Mouse (Mus musculus) heart, embryonic 11.5 days (tissue): ENCODE measurements around the gene Kcne2. TPM values are rescaled to one million over a fixed set of nuclear protein-coding genes. Genes with fewer than 3 reads are reported as not detected.
A peak's percentile ranks its signal among the peaks of the same experiment; 100 is the strongest.

ENCODE experiments used
- ATAC-seq: fragments of 200-750 bp; cut with Nextera tagmentation; replicated peaks from 2 replicates; pipeline ENCODE4 v1.8.0; 2017; ENCODE audit warnings: moderate library complexity; ENCODE audit not compliant: insufficient number of reproducible peaks, low FRiP score, low TSS enrichment
- H3K27ac ChIP-seq: fragments of 300-500 bp; sonication (generic); 2 replicates; pipeline ENCODE4 v1.5.1; 2014; ENCODE audit warnings: mild to moderate bottlenecking, low read depth, low read length
- H3K27me3 ChIP-seq: fragments of 300-500 bp; sonication (generic); 2 replicates; pipeline ENCODE4 v1.6.1; 2014; ENCODE audit warnings: mild to moderate bottlenecking, low read length, mixed read lengths; ENCODE audit not compliant: control insufficient read depth, insufficient read depth
- H3K36me3 ChIP-seq: fragments of 300-500 bp; sonication (generic); 2 replicates; pipeline ENCODE4 v1.6.1; 2014; ENCODE audit warnings: mild to moderate bottlenecking, low read length, moderate library complexity, mixed read lengths; ENCODE audit not compliant: control insufficient read depth, insufficient read depth
- H3K4me1 ChIP-seq: fragments of 300-500 bp; sonication (generic); 2 replicates; pipeline ENCODE4 v1.6.1; 2014; ENCODE audit warnings: low read length; ENCODE audit not compliant: control insufficient read depth, insufficient read depth
- H3K4me2 ChIP-seq: fragments of 300-500 bp; sonication (generic); 2 replicates; pipeline ENCODE4 v1.6.1; 2014; ENCODE audit warnings: mild to moderate bottlenecking, moderate library complexity
- H3K4me3 ChIP-seq: fragments of 300-500 bp; sonication (generic); 2 replicates; pipeline ENCODE4 v1.5.1; 2014; ENCODE audit warnings: low read depth, low read length
- H3K9ac ChIP-seq: fragments of 300-500 bp; sonication (generic); 2 replicates; pipeline ENCODE4 v1.6.1; 2014; ENCODE audit warnings: mild to moderate bottlenecking, low read depth, low read length, moderate library complexity
- H3K9me3 ChIP-seq: fragments of 300-500 bp; sonication (generic); replicated peaks from 2 replicates; pipeline ENCODE4 v1.6.1; 2016; ENCODE audit warnings: low read length; ENCODE audit not compliant: control insufficient read depth
- WGBS: fragments of 180-500 bp; shearing (Covaris S2); extraction: QIAGEN DNeasy Blood & Tissue Kit; methylation state at CpG from one replicate; pipeline ENCODE4 v1.1.7; 2014; ENCODE audit not compliant: insufficient replicate concordance; 5-methylcytosine and 5-hydroxymethylcytosine counted together
- polyA plus RNA-seq: library from polyadenylated mRNA; unstranded; fragments of >200 nt; fragmentation: Nextera tagmentation; extraction: Ambion mirVana; gene quantifications from 2 replicates; pipeline ENCODE4 v1.2.1, GENCODE M21; 2014

Gene Kcne2
- polyA plus RNA-seq, 1 experiment from 2014 or later: 1.8 TPM

DNA sequence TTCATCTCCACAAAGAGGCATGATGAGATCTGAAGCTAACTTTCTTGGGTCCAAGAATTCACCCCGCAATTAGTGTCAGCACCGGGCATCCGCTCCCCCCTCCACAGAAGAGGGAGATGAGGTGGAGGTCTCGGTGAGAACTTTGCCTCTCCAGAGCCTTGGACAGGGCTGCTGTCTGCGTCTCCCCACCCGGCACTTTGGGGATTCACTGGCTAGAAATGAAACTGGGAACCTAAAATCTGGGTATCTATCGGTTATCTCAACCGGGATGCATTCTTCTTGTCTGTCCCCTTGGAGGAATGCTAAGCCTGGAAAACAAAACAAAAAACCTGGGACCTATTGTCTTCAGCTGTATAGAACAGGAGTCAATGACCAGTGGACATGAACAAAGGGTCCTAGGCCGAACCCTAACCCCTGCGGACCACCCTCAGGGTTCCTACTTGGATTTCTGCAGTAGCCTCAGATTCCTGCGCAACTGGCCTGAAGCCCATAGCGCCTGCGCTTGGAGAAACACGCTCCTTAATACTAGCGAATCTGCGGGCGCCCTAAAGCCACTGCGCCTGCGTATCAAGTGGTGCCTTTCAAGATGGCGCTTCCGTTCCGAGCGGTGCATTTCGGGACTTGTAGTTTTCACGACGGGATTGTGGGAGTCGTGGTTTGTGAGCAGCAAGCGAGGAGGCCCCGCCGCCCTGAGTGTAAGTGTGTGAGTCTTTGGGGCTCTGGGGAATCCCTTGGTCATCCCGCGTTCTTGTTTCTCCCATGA lies 8.6 kb downstream of the Kcne2 start, which contains the start of gene Smim11:
Gene Smim11 (plus strand): TSS at position 638 of the 763 bp plus-strand sequence.
- Histone ChIP-seq H3K9me3 (no peaks in the 10 kb centered on the region), H3K4me2 (peak within 1 kb of the TSS; percentile 90), H3K36me3 (no peaks in the 10 kb centered on the region), H3K27me3 (no peaks in the 10 kb centered on the region), H3K27ac (peak within 1 kb of the TSS; percentile 80), H3K9ac (peak within 1 kb of the TSS; percentile 90), H3K4me1 (peaks cover 14% of the 10 kb centered on the region), H3K4me3 (peak within 1 kb of the TSS; percentile 72)
- peak; percentile 83 for ATAC-seq
- WGBS: 8% methylated on average over 32 of the region's 32 CpGs

DNA sequence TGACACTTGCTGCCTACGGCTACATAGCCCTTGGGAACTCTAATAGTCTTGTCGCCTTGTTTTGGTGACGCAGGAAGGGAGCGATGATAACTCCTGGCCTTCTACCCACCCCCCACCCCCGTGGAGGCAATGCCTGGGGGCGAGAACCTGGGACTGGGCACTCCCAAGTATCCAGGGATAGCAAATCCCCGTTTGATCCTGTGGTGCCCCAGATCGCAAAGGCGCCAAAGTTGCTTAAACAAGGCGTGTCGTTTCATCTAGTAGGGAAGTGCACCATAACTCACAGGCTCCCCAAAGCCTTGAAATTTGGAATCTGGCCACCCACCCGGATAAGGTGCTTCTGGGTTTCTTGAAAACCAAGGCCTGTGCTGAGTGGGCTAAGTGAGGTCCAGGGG lies 9.2 kb downstream of the Kcne2 start:
- Histone ChIP-seq H3K36me3 (0 out of 2 replicates have a peak, but pooled peaks cover 3% of the 10 kb centered on the region), H3K9me3 (no peaks in the 10 kb centered on the region), H3K4me2 (peak overlapping the region; percentile 90), H3K4me1 (peaks cover 14% of the 10 kb centered on the region), H3K4me3 (peak overlapping the region; percentile 72), H3K27me3 (no peaks in the 10 kb centered on the region), H3K9ac (peak overlapping the region; percentile 90), H3K27ac (peak overlapping the region; percentile 73)
- ATAC-seq: peak; percentile 55
- WGBS: 1% methylated on average over 12 of the region's 12 CpGs

GRCm38 (mm10) chr16:92301989-92302388 lies 9.8 kb downstream of the Kcne2 start:
- Histone ChIP-seq H3K4me1 (peaks cover 14% of the 10 kb centered on the region), H3K4me3 (peak overlapping the region; percentile 72), H3K9me3 (no peaks in the 10 kb centered on the region), H3K36me3 (peaks cover 5% of the 10 kb centered on the region; the same call in 1 of the 2 replicates), H3K27me3 (no peaks in the 10 kb centered on the region), H3K9ac (peak overlapping the region; percentile 90), H3K27ac (peak overlapping the region; percentile 73), H3K4me2 (peak overlapping the region; percentile 90)
- ATAC-seq: no peak
- WGBS: 35% methylated on average over 5 of the region's 5 CpGs

GRCm38 (mm10) chr16:92302506-92302905 lies 10.3 kb downstream of the Kcne2 start:
- H3K36me3 ChIP-seq: peaks cover 9% of the 10 kb centered on the region
- no peaks in the 10 kb centered on the region for H3K27me3 ChIP-seq
- H3K4me2 ChIP-seq: peak overlapping the region; percentile 90
- no peak overlapping the region for H3K9ac ChIP-seq
- H3K27ac ChIP-seq: 0 out of 2 replicates have a peak overlapping the region, but pooled peaks have one; percentile 73
- peaks cover 14% of the 10 kb centered on the region for H3K4me1 ChIP-seq
- H3K9me3 ChIP-seq: no peaks in the 10 kb centered on the region
- WGBS: 36% methylated on average over 5 of the region's 5 CpGs
- peak overlapping the region; percentile 72; the same call in 1 of the 2 replicates for H3K4me3 ChIP-seq
- ATAC-seq: no peak

- WGBS: 83% methylated on average over 2 of the region's 2 CpGs
These were observed 13.3 kb downstream of the Kcne2 start for GRCm38 (mm10) chr16:92305519-92305918.

DNA sequence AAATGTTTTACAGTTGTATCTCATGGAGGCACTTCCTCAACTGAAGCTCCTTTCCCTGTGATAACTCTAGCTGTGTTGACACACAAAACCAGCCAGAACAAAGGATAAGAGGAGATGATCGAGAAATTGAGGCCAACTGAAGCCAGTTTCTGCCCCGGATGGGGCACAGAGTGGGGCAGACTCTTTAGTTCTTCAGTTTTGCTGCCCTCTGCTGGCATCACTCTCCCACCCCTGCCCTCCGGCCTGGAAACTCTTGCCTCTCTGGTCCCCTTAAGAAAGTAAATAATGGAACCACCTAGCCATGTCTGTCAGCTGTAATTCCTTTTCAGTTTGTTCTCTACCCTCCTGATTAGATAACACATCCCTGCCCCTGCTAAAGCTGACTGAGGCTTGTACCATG lies 15.8 kb downstream of the Kcne2 start:
- ATAC-seq: no peak
- H3K9ac ChIP-seq: no peak overlapping the region
- H3K4me2 ChIP-seq: no peak overlapping the region
- H3K27ac ChIP-seq: no peak overlapping the region
- H3K27me3 ChIP-seq: no peaks in the 10 kb centered on the region
- H3K9me3 ChIP-seq: no peaks in the 10 kb centered on the region
- 69% methylated on average over 3 of the region's 3 CpGs for WGBS
- peaks cover 14% of the 10 kb centered on the region for H3K36me3 ChIP-seq
- H3K4me1 ChIP-seq: peaks cover under 1% of the 10 kb centered on the region; the same call in 1 of the 2 replicates
- no peak overlapping the region for H3K4me3 ChIP-seq

More at GRCm38 (mm10) chr16:92305519-92305918, 13.3 kb downstream of the Kcne2 start:
- H3K9me3 ChIP-seq: no peaks in the 10 kb centered on the region
- H3K36me3 ChIP-seq: peaks cover 10% of the 10 kb centered on the region
- no peak overlapping the region for H3K4me3 ChIP-seq
- H3K4me1 ChIP-seq: peaks cover 14% of the 10 kb centered on the region
- H3K4me2 ChIP-seq: no peak overlapping the region
- no peaks in the 10 kb centered on the region for H3K27me3 ChIP-seq
- ATAC-seq: no peak
- H3K9ac ChIP-seq: no peak overlapping the region
- H3K27ac ChIP-seq: no peak overlapping the region

DNA sequence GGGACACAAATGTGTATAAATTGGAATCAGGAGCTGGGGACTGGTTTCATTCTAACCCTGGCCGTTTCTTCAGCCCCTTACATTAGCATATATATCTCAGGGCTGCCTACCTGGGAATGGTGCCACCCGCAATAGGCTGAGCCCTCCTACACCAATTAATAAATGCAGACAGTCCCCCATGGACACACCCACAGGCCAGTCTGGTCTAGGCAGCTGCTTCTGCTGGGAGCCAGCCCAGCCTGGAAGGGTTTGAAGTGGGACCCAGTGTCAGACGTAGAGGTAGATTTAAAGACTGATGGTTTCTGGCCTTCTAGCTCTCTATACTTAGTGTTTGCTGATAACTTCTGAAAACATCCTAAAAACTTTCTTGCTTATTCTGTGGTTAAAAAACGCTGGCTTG lies 16.9 kb downstream of the Kcne2 start:
- Histone ChIP-seq H3K4me3 (no peak overlapping the region), H3K36me3 (peaks cover 14% of the 10 kb centered on the region)

DNA sequence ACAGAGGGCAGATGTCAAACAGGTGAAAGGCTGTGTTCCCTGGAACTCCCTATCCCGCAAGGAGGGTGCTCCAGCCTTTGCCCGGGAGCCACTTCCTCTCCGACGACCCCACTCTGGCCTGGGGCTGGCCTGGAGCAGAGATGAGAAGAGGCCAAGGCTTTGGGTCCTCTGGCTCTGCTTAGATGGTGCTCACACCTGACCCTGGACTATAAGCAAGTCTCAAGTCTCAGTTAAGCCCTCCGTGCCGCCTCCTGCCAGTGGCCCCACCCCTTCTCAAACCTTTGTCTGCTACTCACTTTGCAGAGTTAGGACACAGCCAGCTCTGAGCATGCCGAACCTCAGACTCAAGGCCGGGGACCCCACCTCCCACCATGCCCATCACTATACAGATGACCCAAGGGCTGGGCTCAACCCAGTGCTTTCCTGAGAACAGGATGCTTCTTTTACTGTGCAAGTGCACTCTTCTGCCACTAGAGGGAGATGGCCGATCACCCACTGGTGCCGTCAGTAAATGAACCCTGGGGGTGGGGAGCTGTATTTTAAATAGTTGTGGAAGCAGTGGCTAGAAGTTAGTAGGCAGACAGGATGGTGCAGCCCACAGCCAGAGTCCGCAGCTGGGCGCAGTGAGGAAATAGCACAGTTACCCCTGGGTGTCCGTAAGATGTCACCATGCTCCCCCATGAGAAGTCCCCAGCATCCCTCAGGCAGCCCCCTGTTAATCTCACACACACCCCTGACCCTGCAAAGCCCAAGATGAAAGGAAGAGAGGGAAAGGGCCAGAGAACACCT lies 22.0 kb downstream of the Kcne2 start:
- H3K9ac ChIP-seq: no peak overlapping the region
- 41% methylated on average over 13 of the region's 13 CpGs for WGBS

More for the DNA sequence above, 16.9 kb downstream of the Kcne2 start:
- Histone ChIP-seq H3K27me3 (no peaks in the 10 kb centered on the region), H3K4me2 (no peak overlapping the region), H3K9me3 (no peaks in the 10 kb centered on the region), H3K9ac (no peak overlapping the region), H3K4me1 (no peaks in the 10 kb centered on the region), H3K27ac (no peak overlapping the region)
- no peak for ATAC-seq
- WGBS: 67% methylated on average over 4 of the region's 4 CpGs

More for the DNA sequence above, 22.0 kb downstream of the Kcne2 start:
- Histone ChIP-seq H3K27ac (no peak overlapping the region), H3K27me3 (no peaks in the 10 kb centered on the region), H3K9me3 (no peaks in the 10 kb centered on the region; the same call in 1 of the 2 replicates), H3K4me2 (no peak overlapping the region), H3K4me3 (no peak overlapping the region), H3K4me1 (peaks cover 3% of the 10 kb centered on the region; the same call in 1 of the 2 replicates), H3K36me3 (peaks cover 4% of the 10 kb centered on the region; the same call in 1 of the 2 replicates)
- peak; percentile 37; the same call in 1 of the 2 replicates for ATAC-seq
